Mouse (Mus musculus): ENCODE measurements around the gene Mnd1. TPM values are rescaled to one million over a fixed set of nuclear protein-coding genes. Genes with fewer than 3 reads are reported as not detected.

The Mnd1 gene
- total and polyA plus RNA-seq, 3 experiments, result 0.18 to 3.0 (median 2.0) TPM

DNA sequence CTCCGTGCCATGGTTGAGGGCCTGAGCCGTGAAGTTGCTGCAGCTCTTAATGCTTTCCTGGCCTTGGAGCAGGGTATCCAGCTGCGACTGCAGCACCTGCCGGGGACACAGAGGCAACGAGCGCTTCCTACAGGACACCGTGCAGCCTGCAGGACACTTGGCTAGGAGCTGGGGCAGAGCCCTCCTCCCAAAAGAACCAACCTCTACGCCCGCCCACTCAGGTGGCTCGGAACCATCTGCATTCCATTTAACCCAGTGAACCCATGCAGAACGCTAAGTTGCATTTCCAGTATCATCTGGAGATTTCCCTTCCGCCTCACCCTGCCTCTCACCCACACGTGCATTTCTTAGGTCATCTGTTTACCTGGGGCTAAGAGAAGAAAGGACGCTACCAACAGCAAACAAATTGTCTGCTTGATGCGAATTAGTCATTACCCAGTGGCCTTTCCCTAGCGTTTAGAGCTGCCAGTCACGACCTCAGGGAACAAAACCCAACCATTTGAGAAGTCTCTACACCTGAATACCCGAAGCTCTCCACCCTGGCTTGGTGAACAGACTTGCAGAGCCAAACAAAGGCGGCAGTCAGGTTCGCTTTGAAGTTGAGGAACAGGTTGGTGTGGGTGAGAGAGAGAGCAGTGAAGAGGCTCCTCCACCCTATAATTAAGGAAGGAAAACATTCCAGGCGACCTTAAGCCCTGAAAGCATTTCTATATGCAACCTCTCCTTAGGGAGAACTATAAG is 35.7 kb upstream of the Mnd1 start:
- Histone ChIP-seq H3K9ac (ENCODE audit: low read depth, low read length) (no peak overlapping the region), H3K79me2 (replicated peaks; ENCODE audit: control insufficient read depth, insufficient read depth, low read length) (no peaks in the 10 kb centered on the region), H3K27ac (no peak overlapping the region), H3K4me1 (ENCODE audit: control insufficient read depth, insufficient read depth, low read length) (peaks cover 1% of the 10 kb centered on the region; the same call in 1 of the 2 replicates), H3K36me3 (ENCODE audit: control insufficient read depth, insufficient read depth, low read length) (no peaks in the 10 kb centered on the region), H3K27me3 (ENCODE audit: control insufficient read depth, insufficient read depth, low read length) (no peaks in the 10 kb centered on the region), H3K4me3 (peak overlapping the region; percentile 57)
- 67% methylated on average over 21 of the region's 21 CpGs for WGBS
- DNase-seq, result no peak
- TF ChIP-seq EP300 (IDR thresholded peaks at IDR 0.05; ENCODE audit: insufficient read depth, low read depth, low read length), result no peak
- no peak for TF ChIP-seq POLR2A (IDR thresholded peaks at IDR 0.05; ENCODE audit: insufficient read depth, low read depth, low read length)
- peak; percentile 26; the same call in 1 of the 2 replicates for TF ChIP-seq CTCF (IDR thresholded peaks at IDR 0.05)
- intact Hi-C loops (cut with DNase I), result no loop called here

DNA sequence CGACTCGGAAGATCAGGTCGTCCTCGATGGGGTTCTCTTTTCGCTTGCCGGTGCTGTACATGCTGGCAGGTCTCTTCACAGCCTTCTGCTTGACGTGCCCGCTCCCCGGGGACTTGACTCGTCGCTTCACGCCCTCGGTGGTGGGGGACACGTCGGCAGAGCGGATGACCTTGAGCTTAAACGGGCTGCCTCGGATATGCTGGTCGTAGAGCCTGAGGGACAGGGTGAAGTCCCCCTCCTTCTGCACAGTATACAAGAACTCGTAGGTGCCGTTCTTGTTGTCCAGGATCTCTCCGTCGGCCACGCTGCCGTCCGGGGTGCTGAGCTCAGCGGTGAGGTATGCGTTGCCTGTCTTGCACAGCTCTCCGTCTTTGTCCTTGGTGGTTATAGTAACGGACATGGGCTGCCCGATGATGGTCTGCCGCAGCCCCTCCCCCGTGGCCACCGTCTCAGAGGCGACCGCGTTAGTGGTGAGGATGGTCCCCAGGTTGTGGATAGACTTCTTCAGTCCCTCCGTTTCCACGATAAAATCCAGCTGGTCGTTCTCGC is 35.0 kb upstream of the Mnd1 start:
- intact Hi-C loops (cut with DNase I), result no loop called here
- peak; percentile 30 to 43 for DNase-seq
- Histone ChIP-seq H3K27me3 (ENCODE audit: control insufficient read depth, insufficient read depth, low read length) (no peaks in the 10 kb centered on the region), H3K9ac (ENCODE audit: low read depth, low read length) (peak overlapping the region; percentile 41), H3K27ac (peak overlapping the region; percentile 26; the same call in 1 of the 2 replicates), H3K79me2 (replicated peaks; ENCODE audit: control insufficient read depth, insufficient read depth, low read length) (no peaks in the 10 kb centered on the region), H3K36me3 (ENCODE audit: control insufficient read depth, insufficient read depth, low read length) (no peaks in the 10 kb centered on the region), H3K4me3 (peak overlapping the region; percentile 57), H3K4me1 (ENCODE audit: control insufficient read depth, insufficient read depth, low read length) (peaks cover 1% of the 10 kb centered on the region; the same call in 1 of the 2 replicates)
- TF ChIP-seq POLR2A (IDR thresholded peaks at IDR 0.05; ENCODE audit: insufficient read depth, low read depth, low read length), result no peak
- TF ChIP-seq CTCF (IDR thresholded peaks at IDR 0.05), result no peak
- TF ChIP-seq EP300 (IDR thresholded peaks at IDR 0.05; ENCODE audit: insufficient read depth, low read depth, low read length), result no peak
- 5% methylated on average over 41 of the region's 41 CpGs for WGBS

DNA sequence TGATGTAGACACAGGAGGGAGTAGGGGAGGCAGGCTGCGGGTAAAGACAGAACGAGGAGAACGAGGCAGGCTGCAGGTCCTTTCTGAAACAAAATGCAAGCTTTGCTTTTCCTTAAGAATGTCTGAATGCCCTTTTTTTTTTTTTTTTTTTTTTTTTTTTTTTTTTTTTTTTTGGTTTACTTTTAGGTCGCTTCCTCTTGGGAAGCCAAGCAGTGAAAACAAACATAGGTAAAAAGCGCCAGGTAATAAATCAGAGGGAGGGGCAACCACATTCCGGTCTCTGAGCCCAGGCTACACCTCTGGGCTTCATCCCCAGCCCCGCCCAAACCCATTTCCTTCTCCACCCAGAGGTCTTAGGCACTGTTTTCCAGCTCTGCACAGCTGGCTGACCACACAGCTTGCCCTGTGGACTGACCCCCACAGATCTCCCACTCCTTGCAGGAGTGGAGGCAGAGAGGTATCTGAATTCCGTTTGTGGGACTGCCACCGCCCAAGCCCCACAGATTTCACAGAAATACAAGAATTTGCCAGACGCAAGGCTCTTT is 34.1 kb upstream of the Mnd1 start:
- Histone ChIP-seq H3K79me2 (replicated peaks; ENCODE audit: control insufficient read depth, insufficient read depth, low read length) (no peaks in the 10 kb centered on the region), H3K27ac (no peak overlapping the region), H3K36me3 (ENCODE audit: control insufficient read depth, insufficient read depth, low read length) (no peaks in the 10 kb centered on the region), H3K9ac (ENCODE audit: low read depth, low read length) (no peak overlapping the region), H3K4me3 (peak overlapping the region; percentile 57; the same call in 1 of the 2 replicates), H3K27me3 (ENCODE audit: control insufficient read depth, insufficient read depth, low read length) (no peaks in the 10 kb centered on the region), H3K4me1 (ENCODE audit: control insufficient read depth, insufficient read depth, low read length) (peaks cover 1% of the 10 kb centered on the region; the same call in 1 of the 2 replicates)
- WGBS, result 40% methylated on average over 10 of the region's 10 CpGs
- intact Hi-C loops (cut with DNase I), result no loop called here
- no peak for DNase-seq
- TF ChIP-seq EP300 (IDR thresholded peaks at IDR 0.05; ENCODE audit: insufficient read depth, low read depth, low read length) (no peak), POLR2A (IDR thresholded peaks at IDR 0.05; ENCODE audit: insufficient read depth, low read depth, low read length) (no peak), CTCF (IDR thresholded peaks at IDR 0.05) (no peak)

DNA sequence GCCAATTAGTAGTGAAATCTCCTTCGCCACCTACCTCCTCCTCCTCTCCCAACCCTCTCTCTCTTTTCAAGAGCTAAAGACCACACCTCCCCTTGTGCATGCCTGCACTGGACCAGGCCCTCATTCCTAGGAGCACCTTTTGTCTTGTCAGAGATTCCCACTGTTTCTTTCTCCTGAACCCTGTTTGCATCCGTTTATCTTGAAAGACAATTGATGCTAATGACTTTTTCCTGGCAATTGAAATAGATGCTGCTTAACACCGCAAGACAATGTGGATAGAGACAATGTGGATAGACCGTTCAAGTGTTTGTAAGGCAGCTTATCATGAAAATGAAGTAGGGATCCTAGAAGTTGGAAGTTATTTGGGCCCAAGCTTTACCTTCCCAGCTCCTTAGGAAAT is 26.1 kb upstream of the Mnd1 start:
- DNase-seq, result no peak
- no peak overlapping the region for H3K4me3 ChIP-seq
- H3K79me2 ChIP-seq (replicated peaks; ENCODE audit: control insufficient read depth, insufficient read depth, low read length), result no peaks in the 10 kb centered on the region
- H3K9ac ChIP-seq (ENCODE audit: low read depth, low read length), result no peak overlapping the region
- H3K27ac ChIP-seq, result no peak overlapping the region
- no peaks in the 10 kb centered on the region for H3K36me3 ChIP-seq (ENCODE audit: control insufficient read depth, insufficient read depth, low read length)
- H3K27me3 ChIP-seq (ENCODE audit: control insufficient read depth, insufficient read depth, low read length), result no peaks in the 10 kb centered on the region
- WGBS, result 78% methylated on average over 4 of the region's 4 CpGs
- no peak for TF ChIP-seq CTCF (IDR thresholded peaks at IDR 0.05)
- no peak for TF ChIP-seq EP300 (IDR thresholded peaks at IDR 0.05; ENCODE audit: insufficient read depth, low read depth, low read length)
- no peak for TF ChIP-seq POLR2A (IDR thresholded peaks at IDR 0.05; ENCODE audit: insufficient read depth, low read depth, low read length)
- no peaks in the 10 kb centered on the region for H3K4me1 ChIP-seq (ENCODE audit: control insufficient read depth, insufficient read depth, low read length)
- intact Hi-C loops (cut with DNase I), result no loop called here

DNA sequence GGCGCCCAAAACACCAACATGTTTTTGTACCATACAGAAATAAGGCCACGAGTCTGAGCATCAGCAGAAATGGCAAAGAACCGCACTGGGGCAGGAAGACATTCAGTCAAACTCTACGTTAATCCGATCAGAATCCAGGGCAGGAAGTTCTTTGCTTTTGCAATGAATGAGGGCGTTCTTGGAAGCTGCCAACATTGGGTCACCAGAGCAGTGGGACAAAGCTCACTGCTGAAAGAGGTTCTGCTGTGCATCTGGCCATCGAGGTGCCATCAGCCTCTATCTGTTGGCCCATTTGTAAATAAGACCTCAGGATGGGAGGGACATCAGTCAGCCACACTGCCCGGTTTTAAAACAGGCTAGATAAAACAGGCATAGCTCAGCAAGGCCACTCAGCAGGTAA is 25.5 kb upstream of the Mnd1 start:
- 41% methylated on average over 8 of the region's 8 CpGs for WGBS
- no peaks in the 10 kb centered on the region for H3K79me2 ChIP-seq (replicated peaks; ENCODE audit: control insufficient read depth, insufficient read depth, low read length)
- no peaks in the 10 kb centered on the region for H3K36me3 ChIP-seq (ENCODE audit: control insufficient read depth, insufficient read depth, low read length)
- H3K27ac ChIP-seq, result no peak overlapping the region
- TF ChIP-seq CTCF (IDR thresholded peaks at IDR 0.05) (no peak), EP300 (IDR thresholded peaks at IDR 0.05; ENCODE audit: insufficient read depth, low read depth, low read length) (no peak)
- no peaks in the 10 kb centered on the region for H3K4me1 ChIP-seq (ENCODE audit: control insufficient read depth, insufficient read depth, low read length)
- no peak for DNase-seq
- H3K27me3 ChIP-seq (ENCODE audit: control insufficient read depth, insufficient read depth, low read length), result no peaks in the 10 kb centered on the region
- H3K9ac ChIP-seq (ENCODE audit: low read depth, low read length), result no peak overlapping the region
- no peak overlapping the region for H3K4me3 ChIP-seq
- intact Hi-C loops (cut with DNase I), result no loop called here

DNA sequence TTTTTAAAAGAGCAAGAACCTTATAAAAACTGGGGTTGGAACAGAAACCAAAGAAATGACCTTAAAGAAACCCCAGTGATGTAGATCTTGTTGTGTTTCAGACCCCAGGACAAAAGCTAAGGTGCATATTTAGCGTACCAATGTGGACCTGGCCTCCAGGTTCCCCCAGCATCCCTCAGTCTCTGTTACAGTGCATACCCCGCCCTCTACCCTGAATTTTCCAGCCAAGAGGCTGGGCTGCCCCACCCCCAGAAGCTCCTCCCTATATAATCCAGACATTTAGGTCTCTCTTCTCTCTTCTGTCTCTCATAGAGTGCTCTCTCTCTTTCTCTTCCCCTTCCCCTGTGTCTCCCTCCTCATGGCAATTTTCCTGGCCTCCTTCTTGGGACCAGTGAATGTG is 24.7 kb upstream of the Mnd1 start:
- H3K36me3 ChIP-seq (ENCODE audit: control insufficient read depth, insufficient read depth, low read length), result no peaks in the 10 kb centered on the region
- intact Hi-C loops (cut with DNase I), result no loop called here
- no peak overlapping the region for H3K9ac ChIP-seq (ENCODE audit: low read depth, low read length)
- WGBS, result 92% methylated on average over 2 of the region's 2 CpGs
- H3K27me3 ChIP-seq (ENCODE audit: control insufficient read depth, insufficient read depth, low read length), result no peaks in the 10 kb centered on the region
- no peak overlapping the region for H3K4me3 ChIP-seq
- DNase-seq, result no peak
- TF ChIP-seq CTCF (IDR thresholded peaks at IDR 0.05) (no peak), EP300 (IDR thresholded peaks at IDR 0.05; ENCODE audit: insufficient read depth, low read depth, low read length) (no peak), POLR2A (IDR thresholded peaks at IDR 0.05; ENCODE audit: insufficient read depth, low read depth, low read length) (no peak)
- H3K4me1 ChIP-seq (ENCODE audit: control insufficient read depth, insufficient read depth, low read length), result no peaks in the 10 kb centered on the region
- H3K79me2 ChIP-seq (replicated peaks; ENCODE audit: control insufficient read depth, insufficient read depth, low read length), result no peaks in the 10 kb centered on the region
- no peak overlapping the region for H3K27ac ChIP-seq

All from heart, adult 2 months (tissue).